Mouse (Mus musculus) thymus, postnatal 36 days (tissue): ENCODE data around the gene Clec1b.
A peak's percentile ranks its signal among the peaks of the same experiment; 100 is the strongest.

Source experiments
- DNase-seq, 2 experiments: peaks; one replicate each; pipeline ENCODE4 v3.0.0; 2022; ENCODE audit warnings: mixed read lengths in 2 of 2

Clec1b gene

DNA sequence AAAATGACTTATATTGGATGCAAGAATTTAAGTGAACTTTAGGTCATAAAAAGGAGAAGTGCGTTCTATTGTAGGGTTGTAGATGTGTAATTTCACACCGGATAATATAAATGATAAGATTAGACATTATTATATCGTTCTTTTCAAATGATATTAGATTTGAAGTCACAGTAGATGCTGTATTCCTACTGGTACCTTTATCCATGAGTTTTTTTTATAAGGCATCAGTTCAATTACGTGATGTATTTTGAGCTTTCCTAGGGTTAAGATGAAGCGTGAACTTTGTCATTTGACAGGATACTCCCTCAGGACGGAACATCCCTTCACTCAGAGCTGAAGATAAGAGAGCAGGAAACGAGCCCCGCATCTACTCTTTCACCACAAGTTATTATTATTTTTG lies at the start of gene Clec1b:
TSS of gene Clec1b (plus strand) at position 301 of the 400 bp plus-strand sequence.
- DNase-seq = no peak

DNA sequence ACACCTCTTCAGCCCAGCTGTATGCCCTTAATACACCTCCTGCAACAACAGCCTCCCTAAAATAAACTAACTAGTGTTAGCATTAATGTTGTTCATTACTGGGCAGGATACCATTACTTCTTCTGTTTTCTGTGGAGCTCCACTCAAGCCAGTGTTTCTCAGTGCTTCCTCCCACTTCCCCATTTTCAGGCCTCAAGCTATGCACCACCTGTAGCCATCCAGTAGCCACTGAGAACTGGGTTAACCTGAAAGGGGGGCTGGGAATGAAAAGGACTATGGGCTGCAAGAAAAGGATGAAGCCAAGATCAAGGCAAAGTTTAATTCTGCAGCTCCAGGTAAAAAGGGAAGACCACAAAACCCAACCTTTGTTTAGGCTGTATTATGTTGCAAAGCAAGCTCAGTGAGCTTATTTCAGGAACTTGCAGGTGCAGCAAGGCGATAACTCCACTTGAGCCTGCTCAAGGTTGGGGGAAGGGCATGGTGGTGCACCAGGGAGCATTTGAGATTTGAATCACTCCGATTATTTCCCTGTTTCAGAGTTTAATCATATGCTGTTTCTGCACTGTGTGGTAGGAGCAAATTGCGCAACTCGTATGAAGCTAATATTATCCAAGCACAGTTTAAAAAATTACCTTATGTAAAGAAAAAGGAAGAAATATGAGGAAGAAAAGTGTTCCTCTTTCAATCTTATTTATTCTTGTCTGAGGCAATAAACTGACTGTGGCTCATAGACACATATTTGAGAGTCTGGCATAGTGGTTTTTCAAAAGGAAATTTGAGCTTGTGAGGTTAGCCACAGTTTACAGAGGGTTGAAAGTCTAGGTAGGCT lies 47.4 kb upstream of the Clec1b start:
- peak in 1 of 2 experiments; percentile 30 for DNase-seq

DNA sequence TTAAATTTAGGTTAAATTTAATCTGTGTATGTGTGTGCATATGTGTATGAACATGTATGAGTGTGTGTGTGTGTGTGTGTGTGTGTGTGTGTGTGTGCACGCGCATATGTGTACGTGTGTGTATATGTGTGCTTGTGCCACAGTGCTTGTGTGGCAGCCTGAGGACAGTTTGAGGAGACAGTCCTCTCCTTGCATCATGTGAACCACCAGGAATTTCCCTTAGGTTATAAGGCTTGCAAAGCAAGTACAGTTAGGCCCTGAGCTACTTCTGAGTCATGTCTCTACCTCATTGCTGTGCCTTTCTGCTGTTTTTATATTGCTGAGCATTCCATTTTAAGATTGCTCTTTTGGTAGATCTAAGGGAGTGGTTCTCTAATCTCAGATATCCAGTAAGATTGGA lies 46.0 kb upstream of the Clec1b start:
- DNase-seq = no peak

DNA sequence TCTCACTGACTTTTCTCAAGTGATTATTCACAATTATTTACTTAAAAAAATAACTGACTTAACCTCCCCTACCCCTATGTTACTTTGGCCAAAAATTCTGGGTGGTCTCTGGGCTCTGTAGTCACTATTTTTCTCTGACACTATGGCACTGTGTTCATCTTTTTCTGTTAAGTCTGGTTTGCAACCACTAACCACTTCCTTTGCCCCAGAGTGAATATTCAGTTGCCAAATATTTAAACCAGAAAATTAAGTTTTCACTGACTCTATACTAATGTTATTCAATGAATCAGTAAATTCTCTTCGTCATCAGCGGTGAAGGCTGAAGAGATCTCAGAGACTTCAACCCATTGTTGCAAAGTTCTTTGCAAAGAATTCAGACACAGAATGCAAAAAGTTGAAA lies 41.3 kb upstream of the Clec1b start:
- no peak for DNase-seq

DNA sequence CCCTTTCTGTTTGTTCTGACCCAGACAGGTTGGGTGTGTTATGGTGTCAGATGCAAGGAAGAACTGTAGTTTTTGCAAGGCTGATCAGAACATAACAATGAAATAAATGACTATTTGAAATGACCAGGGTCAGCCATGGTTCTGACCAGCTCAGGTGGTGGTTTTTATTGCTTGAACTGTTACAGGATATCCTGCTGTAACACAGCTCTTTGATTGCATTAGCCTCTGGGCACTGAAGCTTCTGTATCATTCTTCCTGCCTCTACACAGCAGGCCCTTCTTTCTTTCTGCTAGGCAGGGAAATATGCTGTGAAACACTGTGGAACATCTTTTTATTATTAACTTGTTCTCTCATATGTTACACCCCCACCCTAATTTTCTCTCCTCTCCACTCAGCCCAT lies 40.7 kb upstream of the Clec1b start:
- no peak for DNase-seq

DNA sequence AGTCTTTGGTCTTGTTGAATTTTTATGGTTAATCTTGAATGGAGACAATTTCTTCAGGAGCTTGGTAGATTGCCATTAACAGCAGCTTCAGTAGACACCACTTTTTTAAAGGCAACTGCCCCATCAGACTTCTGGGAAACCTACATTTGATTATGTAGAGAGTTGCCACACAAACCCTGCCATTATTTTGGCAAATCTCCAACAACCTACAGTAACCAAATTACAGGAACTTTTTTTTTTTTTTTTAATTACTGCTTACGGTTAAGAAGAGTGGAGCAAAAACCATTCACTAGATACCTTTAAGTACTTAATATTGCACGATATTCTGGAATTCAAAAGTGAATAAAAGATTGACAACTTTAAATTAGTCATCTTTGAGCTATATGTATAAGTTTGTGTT lies 37.6 kb upstream of the Clec1b start:
- DNase-seq = no peak

DNA sequence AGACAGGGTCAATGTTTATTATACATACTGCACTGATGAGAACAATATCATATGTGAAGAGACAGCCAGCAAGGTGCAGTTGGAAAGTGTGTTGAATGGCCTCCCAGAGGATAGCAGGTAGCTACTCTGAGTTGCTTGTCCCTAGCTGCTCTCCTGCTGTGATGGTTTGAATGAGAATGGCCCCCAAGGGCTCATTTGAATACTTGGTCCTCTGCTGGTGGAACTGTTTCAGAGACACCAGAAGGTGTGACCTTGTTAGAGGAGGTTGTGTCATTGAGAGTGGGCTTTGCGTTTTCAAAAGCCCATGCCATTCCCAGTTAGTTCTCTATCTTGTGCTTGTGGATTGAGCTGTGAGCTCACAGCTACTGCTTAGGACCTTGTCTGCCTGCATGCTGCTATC lies 33.2 kb upstream of the Clec1b start:
- no peak for DNase-seq

DNA sequence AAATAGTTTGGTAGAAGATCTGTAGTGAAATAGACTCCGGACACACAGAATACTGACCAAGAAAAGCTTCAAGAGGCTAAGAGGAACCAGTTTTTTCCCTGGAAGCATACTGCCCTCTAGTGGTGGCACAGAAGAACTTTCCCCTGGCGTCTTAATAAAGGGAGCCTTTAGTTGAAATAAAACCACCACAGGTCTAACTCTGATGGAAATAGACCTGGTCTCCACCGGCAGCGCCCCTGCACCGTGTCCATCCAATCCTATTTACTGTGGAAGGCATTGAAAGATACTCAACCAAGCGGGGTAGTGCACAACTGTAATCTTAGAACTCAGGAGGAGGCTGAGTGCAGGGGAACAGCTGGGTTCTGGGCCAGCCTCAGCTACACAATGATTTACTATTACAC lies 31.1 kb upstream of the Clec1b start:
- DNase-seq = peak; percentile 4 to 7

DNA sequence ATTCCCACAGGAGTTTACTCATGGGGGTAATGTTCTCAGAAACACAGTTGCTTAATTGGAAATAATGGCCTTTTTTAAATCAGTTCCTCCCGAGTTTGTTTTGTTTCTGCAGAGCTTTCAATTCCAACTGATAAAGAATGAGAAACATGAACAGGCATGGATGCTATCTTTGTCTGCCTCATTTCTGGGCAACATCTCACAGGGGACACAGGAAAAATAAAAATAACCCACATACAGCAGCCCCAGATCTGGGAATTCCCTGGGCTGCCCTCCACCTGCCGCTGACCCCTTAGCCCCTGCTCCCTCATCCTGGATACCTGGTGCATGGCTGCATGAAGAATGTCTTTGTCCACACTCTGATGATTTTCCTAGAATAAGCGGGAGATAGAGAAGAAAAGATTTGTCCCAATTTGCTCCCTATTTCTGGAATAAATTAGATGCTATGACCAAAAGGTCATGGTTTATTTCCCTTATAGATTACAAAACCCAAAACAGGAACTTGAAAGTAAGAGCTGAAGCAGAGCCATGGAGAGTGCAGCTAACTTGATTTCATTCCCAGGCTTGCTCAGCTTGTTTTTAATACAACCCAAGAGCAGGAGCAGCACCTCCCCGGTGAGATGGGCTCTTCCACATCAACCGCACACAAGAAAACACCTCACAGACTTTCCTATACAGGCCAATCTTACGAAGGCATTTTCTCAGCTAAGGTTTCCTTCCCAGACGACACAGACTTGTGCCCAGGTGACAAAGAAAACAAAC lies 27.5 kb upstream of the Clec1b start:
- DNase-seq = no peak

DNA sequence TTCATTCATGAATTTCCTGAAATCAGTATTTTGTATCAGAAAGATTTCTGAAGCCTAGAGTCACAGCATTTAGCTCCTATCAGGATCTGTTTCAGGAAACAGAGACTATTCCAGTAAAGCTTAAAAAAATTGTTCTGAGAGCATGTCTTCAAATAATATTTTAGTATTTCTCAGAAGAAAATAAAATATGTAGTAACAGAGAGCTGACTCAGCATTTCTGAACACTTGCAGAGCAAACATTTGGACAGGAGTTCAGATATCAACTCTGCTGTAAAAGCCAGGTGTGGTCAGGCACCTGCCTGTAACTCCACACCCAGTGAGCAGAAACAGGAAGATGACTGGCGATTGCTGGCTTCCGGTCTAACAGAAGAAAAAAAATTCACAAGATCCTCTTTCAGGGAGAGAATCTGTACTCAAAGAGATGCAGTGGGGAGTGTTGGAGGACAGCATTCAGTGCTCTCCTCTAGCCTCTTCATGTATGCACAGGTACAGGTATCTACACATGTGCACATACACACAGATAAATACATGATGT lies 22.1 kb upstream of the Clec1b start:
- DNase-seq = no peak

DNA sequence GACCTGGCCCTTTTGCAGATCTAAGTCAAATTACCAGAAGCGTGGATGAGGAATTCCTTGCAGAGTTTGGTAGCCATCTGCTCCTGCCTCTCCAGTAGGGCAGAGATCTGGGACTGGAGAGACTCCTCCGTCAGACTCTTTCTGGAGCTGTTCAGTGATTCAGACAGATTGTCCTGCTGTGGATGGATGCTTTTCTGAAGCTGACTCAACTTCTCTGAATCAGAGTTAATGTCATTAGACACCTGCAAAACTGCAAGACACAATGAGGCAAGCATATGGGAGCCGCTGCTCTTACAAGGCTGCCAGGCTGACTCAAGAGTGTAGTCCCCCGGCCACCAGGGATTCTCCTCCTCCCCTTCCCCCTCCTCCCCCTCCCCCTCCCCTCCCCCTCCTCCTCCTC lies 16.6 kb upstream of the Clec1b start:
- DNase-seq = no peak

DNA sequence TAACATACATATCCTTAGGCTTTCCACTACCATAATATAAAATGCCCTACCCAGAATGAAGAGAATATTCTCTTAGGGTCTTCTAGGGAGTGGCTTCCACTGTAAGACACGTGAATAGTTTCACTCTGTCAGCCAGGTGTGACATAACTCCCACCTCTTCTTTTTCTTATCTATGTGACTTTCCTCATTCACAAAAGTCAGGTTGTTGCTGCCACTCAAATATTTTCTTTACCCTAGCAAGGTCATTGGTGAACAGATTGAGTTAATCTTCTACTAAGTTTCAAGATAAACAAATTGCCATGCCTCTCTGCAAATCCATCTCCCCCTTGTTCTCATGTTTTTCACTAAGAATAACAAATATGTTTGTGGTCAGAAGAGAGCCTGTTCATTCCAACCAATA lies 15.4 kb upstream of the Clec1b start:
- DNase-seq = no peak

DNA sequence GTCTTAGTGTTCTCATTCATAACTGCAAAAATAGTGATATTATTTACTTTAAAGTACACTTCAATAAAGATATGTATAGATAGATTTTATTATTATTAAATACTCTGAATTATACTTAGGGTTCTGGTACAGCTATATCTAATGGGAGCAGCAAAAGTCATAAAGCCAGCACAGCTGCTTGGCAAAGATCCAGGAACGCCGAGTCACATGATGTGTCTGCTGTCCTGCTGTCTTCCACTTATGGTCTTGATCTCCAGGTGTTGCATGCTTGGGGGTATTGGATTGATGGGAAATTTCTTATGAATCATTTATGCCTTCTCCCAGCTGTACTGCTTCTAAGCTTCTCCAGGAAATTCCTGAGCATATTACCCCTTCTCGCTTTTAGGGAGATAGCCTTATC lies 13.6 kb upstream of the Clec1b start:
- no peak for DNase-seq

DNA sequence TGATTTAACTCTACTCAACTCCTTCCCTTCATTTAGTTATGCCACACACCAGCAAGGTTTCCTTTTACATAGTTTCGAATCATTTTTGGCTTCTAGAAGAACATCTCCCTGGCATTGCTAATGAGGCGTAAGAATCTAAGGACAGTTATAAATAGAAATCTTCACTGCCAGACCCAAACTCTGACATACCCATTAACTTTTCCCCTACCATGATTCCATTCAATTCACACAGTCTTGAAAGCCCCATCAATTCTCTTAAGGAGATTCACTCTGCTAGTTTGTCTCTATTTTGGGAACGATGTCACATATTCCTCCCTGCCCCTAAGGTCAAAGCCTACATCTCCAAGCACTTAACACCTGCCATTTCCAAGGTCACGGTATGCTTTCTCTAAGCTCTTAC lies 12.1 kb upstream of the Clec1b start:
- DNase-seq = no peak

DNA sequence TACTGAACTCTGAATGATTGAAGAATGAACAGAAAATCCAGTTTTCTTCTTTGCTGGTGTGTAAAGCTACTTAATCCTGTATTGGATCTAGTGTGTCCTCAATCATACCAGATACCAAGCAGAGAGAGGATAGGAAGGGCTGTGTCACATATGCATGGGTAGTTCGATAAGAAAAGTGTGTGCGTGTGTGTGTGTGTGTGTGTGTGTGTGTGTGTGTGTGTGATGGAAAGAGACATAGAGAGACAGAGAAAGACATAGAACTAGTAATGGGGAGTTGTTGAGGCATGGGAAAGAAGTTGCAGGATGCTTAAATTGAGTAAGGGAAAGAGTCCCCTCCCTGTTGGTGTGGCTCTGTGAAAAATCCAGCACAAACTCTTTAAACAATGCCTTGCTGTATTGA lies 11.3 kb upstream of the Clec1b start, which contains the start of gene Clec12b:
TSS of gene Clec12b (minus strand) at position 101 of the 400 bp plus-strand sequence.
- DNase-seq = no peak

DNA sequence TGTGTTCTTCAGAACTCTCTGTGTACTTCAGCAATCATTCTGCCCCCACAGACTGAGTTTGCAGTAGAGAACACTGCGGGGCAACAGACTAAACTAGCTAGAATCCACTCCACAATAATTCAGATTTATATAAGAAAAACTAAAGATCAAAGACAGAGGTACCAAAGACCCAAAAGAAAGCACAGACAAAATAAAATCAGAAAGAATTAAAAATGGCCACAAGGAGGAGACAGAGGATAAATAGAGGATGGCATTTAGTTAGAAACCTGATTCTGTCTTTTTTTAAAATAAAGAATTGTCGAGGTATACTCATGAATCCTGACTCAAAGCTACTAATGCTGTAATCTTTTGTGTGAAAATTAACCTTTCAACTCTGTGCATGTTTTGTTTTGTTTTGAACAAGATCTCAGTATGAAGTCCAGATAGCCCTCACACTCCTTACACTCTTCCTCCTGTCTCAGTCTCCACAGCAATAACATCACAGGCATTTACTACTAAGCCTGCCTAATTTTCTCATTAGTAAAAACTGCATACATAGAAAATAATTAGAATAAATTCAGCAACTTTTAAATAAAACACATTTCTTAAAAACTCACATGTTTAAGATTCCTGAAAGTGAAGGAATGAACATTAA lies 3.9 kb upstream of the Clec1b start:
- no peak for DNase-seq

DNA sequence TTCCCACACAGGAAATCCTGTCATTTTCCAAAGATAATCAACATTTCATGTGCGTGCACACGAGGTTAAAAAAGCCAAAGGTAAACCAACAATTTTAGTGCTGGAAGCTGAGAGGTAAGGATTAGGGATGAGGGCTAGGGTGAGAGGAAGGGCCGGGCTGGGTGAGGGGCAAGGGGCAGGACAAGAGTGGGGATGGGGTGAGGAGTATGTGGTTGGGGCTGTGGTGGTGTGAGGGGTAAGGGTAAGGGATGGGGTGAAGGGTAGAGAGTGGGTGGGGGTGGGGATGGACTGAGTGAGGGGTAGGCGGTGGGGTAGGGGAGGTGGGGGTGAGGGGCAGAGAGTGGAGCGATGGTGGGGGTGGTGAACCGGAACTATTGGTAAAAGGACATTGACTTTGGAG lies 3.4 kb upstream of the Clec1b start:
- no peak for DNase-seq

DNA sequence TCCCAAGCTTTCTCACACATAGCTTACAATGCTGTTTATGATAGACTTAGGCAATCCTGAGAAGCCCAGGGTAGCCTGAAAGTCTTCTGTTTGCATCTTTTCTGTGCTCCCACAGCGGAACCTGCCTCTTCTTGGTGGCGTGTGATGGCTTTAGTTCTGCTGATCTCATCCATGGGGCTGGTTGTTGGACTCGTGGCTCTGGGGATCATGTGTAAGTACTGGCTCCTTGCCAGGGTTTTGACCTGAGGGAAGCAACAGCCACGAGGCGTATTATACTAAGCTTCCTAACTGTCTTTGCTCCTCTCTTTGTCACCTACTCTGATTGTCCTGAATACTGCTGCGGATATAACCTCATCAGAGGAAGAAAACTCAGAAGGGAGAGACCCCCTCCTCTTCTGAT lies 2.8 kb downstream of the Clec1b start:
- DNase-seq = no peak

DNA sequence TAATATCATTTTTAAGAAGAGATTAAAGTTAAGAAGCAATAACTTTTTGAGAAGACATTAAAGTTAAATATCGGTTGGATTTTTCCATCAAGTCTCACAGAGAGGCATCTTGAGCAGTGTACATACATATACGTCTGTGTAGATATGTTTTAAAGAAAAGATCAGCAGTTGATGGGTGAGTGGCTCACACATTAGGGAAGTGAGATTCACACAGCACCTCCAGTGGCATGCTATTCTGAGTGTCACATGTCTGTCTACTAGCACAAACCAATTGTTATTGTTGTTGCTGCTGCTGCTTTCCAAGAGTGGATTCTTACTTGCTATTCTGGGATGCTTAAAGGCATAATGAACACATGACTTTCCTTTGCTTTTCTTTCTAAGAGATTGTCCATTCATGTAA lies 5.3 kb downstream of the Clec1b start:
- DNase-seq = no peak

DNA sequence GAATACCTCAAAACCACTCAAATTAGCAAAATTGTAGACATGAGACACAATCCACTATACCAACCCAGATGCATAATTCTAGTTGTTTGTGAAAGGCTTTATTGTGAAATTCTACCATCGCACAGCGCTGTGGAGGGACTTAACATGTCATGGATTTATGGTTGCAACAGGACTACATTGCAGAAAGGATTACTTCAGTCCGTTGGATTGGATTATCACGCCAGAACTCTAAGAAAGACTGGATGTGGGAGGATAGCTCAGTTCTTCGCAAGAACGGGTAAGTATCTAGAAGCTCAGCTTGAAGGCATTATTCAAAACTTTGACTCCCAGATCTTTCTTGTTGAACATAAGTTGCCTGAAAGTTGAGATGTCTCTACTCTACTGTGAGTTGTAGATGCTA lies 6.3 kb downstream of the Clec1b start:
- DNase-seq = no peak

DNA sequence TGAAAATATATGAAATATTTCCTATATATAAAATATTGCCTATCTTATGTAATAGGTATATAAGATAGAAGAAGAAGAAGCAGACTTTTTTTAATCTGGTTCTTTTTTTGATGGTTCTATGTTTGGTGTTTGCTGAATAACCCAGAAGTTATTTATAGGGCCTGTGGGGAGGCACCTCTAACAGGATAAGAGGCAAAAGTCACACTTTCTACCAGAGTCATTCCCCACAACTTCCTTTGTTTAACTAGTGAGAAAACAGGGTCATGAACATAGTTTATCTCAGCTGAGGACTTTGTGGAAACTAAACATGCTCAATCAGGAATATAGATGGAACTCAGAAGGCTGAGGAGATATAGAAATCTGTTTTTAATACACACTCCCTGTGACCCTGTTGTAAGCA lies 8.9 kb downstream of the Clec1b start:
- DNase-seq = no peak

DNA sequence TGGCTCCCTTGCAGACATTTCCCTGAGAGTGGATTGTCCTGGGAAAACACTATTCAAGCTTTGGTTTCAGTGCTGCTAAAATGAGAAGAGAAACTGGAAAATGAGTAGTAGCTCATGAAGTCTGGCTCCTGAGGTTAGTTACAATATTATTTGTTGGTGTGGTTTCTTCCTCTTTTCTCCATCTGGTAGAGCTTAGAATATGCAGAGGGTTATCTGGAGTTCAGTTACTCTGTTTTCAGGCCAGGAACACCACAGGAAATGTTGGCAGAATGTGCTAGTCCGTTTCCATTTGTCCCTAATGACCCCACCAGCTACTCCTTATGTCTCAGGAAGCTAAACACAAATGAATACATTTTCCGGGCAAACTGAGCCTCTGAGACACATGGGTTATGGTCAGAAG lies 10.2 kb downstream of the Clec1b start:
- no peak for DNase-seq

DNA sequence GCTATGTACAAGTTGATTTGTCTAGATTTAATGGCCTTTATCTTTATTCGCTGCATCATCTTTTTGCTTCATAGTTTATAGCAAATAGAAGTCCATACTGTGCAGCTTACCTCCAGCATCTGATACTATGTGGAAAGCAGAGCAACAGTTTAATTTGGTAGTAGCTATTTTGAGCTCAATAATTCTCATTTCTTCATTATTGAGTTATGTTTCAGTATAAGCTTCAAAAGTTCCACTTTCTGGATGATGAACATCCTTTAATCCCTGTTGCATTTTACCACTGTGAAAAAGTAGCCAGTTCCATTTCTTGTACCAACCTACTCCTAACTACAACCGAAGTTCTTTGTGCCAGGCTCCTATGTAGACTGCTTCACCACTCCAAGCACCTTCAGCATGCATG lies 11.5 kb downstream of the Clec1b start, which contains the start of gene Clec9a:
TSS of gene Clec9a (plus strand) at position 301 of the 400 bp plus-strand sequence.
- DNase-seq = no peak
